Mouse (Mus musculus) left cerebral cortex, postnatal 36 days (tissue): ENCODE data around the gene Zswim5. TPM values are rescaled to one million over a fixed set of nuclear protein-coding genes. Genes with fewer than 3 reads are reported as not detected.

Experiments used
- DNase-seq, 2 experiments: peaks; one replicate each; pipeline ENCODE4 v3.0.0; 2021 to 2022; ENCODE audit warnings: low spot score in 2 of 2, mixed read lengths in 1 of 2
- intact Hi-C: fragments of 180-260 bp; cut with DNase I; formaldehyde crosslinking; loops from one replicate; pipeline ENCODE4 v1.15.1; 2025
- total RNA-seq, 2 experiments: library from RNA; stranded (reverse); gene quantifications; 2 replicates each; pipeline ENCODE4 v1.2.3; 2021

The Zswim5 gene
- total RNA-seq, 2 experiments from 2014 or later = 8.9 to 10.2 TPM

- no peak for DNase-seq
- intact Hi-C loops = no loop called here
Observed at GRCm38 (mm10) chr4:116894200-116895080, 17.3 kb downstream of the Zswim5 start.

GRCm38 (mm10) chr4:116910489-116911181 is 33.5 kb downstream of the Zswim5 start:
- DNase-seq = no peak
- intact Hi-C loops = no loop called here

GRCm38 (mm10) chr4:116911202-116911601 is 34.0 kb downstream of the Zswim5 start:
- no peak for DNase-seq
- intact Hi-C loops = no loop called here

- no peak for DNase-seq
- intact Hi-C loops = no loop called here
Observed at GRCm38 (mm10) chr4:116913318-116913717, 36.1 kb downstream of the Zswim5 start.

- intact Hi-C loops = no loop called here
- no peak for DNase-seq
Observed at GRCm38 (mm10) chr4:116928006-116928651, 51.0 kb downstream of the Zswim5 start.

GRCm38 (mm10) chr4:116939585-116939984 is 62.4 kb downstream of the Zswim5 start:
- intact Hi-C loops = no loop called here
- DNase-seq = no peak

- no peak for DNase-seq
- intact Hi-C loops = no loop called here
Observed at GRCm38 (mm10) chr4:116942695-116943094, 65.5 kb downstream of the Zswim5 start.

- DNase-seq = no peak
- intact Hi-C loops = no loop called here
Observed at GRCm38 (mm10) chr4:116944055-116944454, 66.9 kb downstream of the Zswim5 start.

GRCm38 (mm10) chr4:116951642-116952041 is 74.5 kb downstream of the Zswim5 start:
- intact Hi-C loops = no loop called here
- no peak for DNase-seq

- DNase-seq = no peak
- intact Hi-C loops = no loop called here
Observed at GRCm38 (mm10) chr4:116954951-116955350, 77.8 kb downstream of the Zswim5 start.

GRCm38 (mm10) chr4:116976503-116976902 is 99.3 kb downstream of the Zswim5 start:
- DNase-seq = no peak
- intact Hi-C loops = no loop called here

GRCm38 (mm10) chr4:116985681-116986080 is 108.5 kb downstream of the Zswim5 start:
- DNase-seq = no peak
- intact Hi-C loops = no loop called here

GRCm38 (mm10) chr4:116986400-116987121 is 109.4 kb downstream of the Zswim5 start:
- DNase-seq = peak; percentile 50 to 55

GRCm38 (mm10) chr4:116987122-116987456 is 109.9 kb downstream of the Zswim5 start:
- no peak for DNase-seq
- intact Hi-C loops = no loop called here

More at GRCm38 (mm10) chr4:116986400-116987121, 109.4 kb downstream of the Zswim5 start:
- intact Hi-C loops = no loop called here

GRCm38 (mm10) chr4:116989731-116990130 is 112.6 kb downstream of the Zswim5 start:
- DNase-seq = no peak
- intact Hi-C loops = loop anchor here (2.0 to 10.0 kb wide), 2 partner anchors 113 to 265 kb away; partner anchors contain the start of genes Tesk2 and Zswim5

GRCm38 (mm10) chr4:116991366-116991765 is 114.2 kb downstream of the Zswim5 start:
- intact Hi-C loops = loop anchor here (1.0 to 10.0 kb wide), 3 partner anchors 115 to 267 kb away; partner anchors contain the start of genes Tesk2 and Zswim5
- DNase-seq = peak; percentile 74 to 80

GRCm38 (mm10) chr4:116993672-116994621 is 116.8 kb downstream of the Zswim5 start, which contains the start of gene Urod:
Gene Urod (minus strand): TSS chr4:116994413.
- DNase-seq = peak; percentile 92
- intact Hi-C loops = loop anchor here (10.0 kb wide), 1 partner anchor 269 kb away; the partner anchor contains the start of gene Tesk2

GRCm38 (mm10) chr4:116995131-116995797 is 118.1 kb downstream of the Zswim5 start, which contains the start of gene Hectd3:
Gene Hectd3 (plus strand): TSS chr4:116995317.
- intact Hi-C loops = loop anchor here (5.0 to 10.0 kb wide), 2 partner anchors 142 to 270 kb away; partner anchors contain the start of gene Tesk2
- DNase-seq = peak; percentile 63
